Mouse (Mus musculus) midbrain, embryonic 14.5 days (tissue): ENCODE measurements around the gene 1810024B03Rik. TPM values are rescaled to one million over a fixed set of nuclear protein-coding genes. Genes with fewer than 3 reads are reported as not detected.

Source experiments
- polyA plus RNA-seq: library from polyadenylated mRNA; unstranded; fragments of >200 nt; fragmentation: Nextera tagmentation; extraction: Ambion mirVana; gene quantifications from 2 replicates; pipeline ENCODE4 v1.2.1, GENCODE M21; 2014

Gene 1810024B03Rik
- polyA plus RNA-seq, 1 experiment from 2014 or later, result 1.3 TPM

Other genes with a start within 250 kb of the 1810024B03Rik start
- 7.7 and 12.3 TPM in 2 replicates for gene Ap4e1, start 199.6 kb downstream of the 1810024B03Rik start, polyA plus RNA-seq
- 23.9 and 27.3 TPM in 2 replicates for gene Blvra, start 137.6 kb downstream of the 1810024B03Rik start, polyA plus RNA-seq
- 10.7 and 19.6 TPM in 2 replicates for gene Ncaph, start 74.3 kb downstream of the 1810024B03Rik start, polyA plus RNA-seq
- 5.6 and 6.4 TPM in 2 replicates for gene Itpripl1, start 64.8 kb downstream of the 1810024B03Rik start, polyA plus RNA-seq
- 59.6 and 75.8 TPM in 2 replicates for gene Snrnp200, start 106 bp upstream of the 1810024B03Rik start, polyA plus RNA-seq
- 50.4 and 56.4 TPM in 2 replicates for gene Ciao1, start 39.5 kb upstream of the 1810024B03Rik start, polyA plus RNA-seq
- gene Tmem127, start 39.6 kb upstream of the 1810024B03Rik start, polyA plus RNA-seq, result 35.0 and 35.4 TPM in 2 replicates
- 77.1 and 113 TPM in 2 replicates for gene Stard7, start 61.9 kb upstream of the 1810024B03Rik start, polyA plus RNA-seq
- gene Dusp2, start 127.9 kb upstream of the 1810024B03Rik start, polyA plus RNA-seq, result 10.1 and 12.7 TPM in 2 replicates
- not detected in 2 replicates for gene Astl, start 130.4 kb upstream of the 1810024B03Rik start, polyA plus RNA-seq
- gene Adra2b, start 154.9 kb upstream of the 1810024B03Rik start, polyA plus RNA-seq, result 0.08 TPM in 1 of 2 replicates, not detected in the other
- 0.08 TPM in 2 replicates for gene Gpat2, start 216.9 kb upstream of the 1810024B03Rik start, polyA plus RNA-seq
- 37.0 and 42.8 TPM in 2 replicates for gene Fahd2a, start 236.3 kb upstream of the 1810024B03Rik start, polyA plus RNA-seq